Mouse (Mus musculus) heart, embryonic 13.5 days (tissue): ENCODE results near the gene Stk24. TPM values are rescaled to one million over a fixed set of nuclear protein-coding genes. Genes with fewer than 3 reads are reported as not detected.
A peak's percentile ranks its signal among the peaks of the same experiment; 100 is the strongest.

Source experiments
- ATAC-seq: fragments of 200-750 bp; cut with Nextera tagmentation; 2 replicates; pipeline ENCODE4 v1.8.0; 2017; ENCODE audit warnings: moderate TSS enrichment; ENCODE audit not compliant: insufficient number of reproducible peaks, low FRiP score, low TSS enrichment; ENCODE audit errors: extremely low read depth
- H3K27ac ChIP-seq: fragments of 300-500 bp; sonication (generic); replicated peaks from 2 replicates; pipeline ENCODE4 v1.5.1; 2015; ENCODE audit warnings: moderate library complexity, mild to moderate bottlenecking, inconsistent platforms
- H3K27me3 ChIP-seq: fragments of 300-500 bp; sonication (generic); replicated peaks from 2 replicates; pipeline ENCODE4 v1.6.1; 2015; ENCODE audit warnings: mild to moderate bottlenecking, inconsistent platforms
- H3K36me3 ChIP-seq: fragments of 300-500 bp; sonication (generic); 2 replicates; pipeline ENCODE4 v1.6.1; 2015; ENCODE audit warnings: mild to moderate bottlenecking, inconsistent platforms
- H3K4me1 ChIP-seq: fragments of 300-500 bp; sonication (generic); 2 replicates; pipeline ENCODE4 v1.6.1; 2015; ENCODE audit warnings: inconsistent platforms
- H3K4me2 ChIP-seq: fragments of 300-500 bp; sonication (generic); 2 replicates; pipeline ENCODE4 v1.6.1; 2015; ENCODE audit warnings: inconsistent platforms, mild to moderate bottlenecking, moderate library complexity
- H3K4me3 ChIP-seq: fragments of 300-500 bp; sonication (generic); 2 replicates; pipeline ENCODE4 v1.5.1; 2015; ENCODE audit warnings: moderate library complexity, mild to moderate bottlenecking, inconsistent platforms
- H3K9ac ChIP-seq: fragments of 300-500 bp; sonication (generic); 2 replicates; pipeline ENCODE4 v1.6.1; 2015; ENCODE audit warnings: inconsistent platforms, mild to moderate bottlenecking, moderate library complexity
- H3K9me3 ChIP-seq: fragments of 300-500 bp; sonication (generic); 2 replicates; pipeline ENCODE4 v1.6.1; 2016; ENCODE audit warnings: inconsistent platforms
- WGBS: fragments of 180-500 bp; shearing (Covaris S2); methylation state at CpG from one replicate; pipeline ENCODE4 v1.1.7; 2015; ENCODE audit warnings: mixed read lengths; 5-methylcytosine and 5-hydroxymethylcytosine counted together
- polyA plus RNA-seq: library from polyadenylated mRNA; unstranded; fragments of >200 nt; fragmentation: Nextera tagmentation; extraction: Ambion mirVana; gene quantifications from 2 replicates; pipeline ENCODE4 v1.2.1, GENCODE M21; 2015

The Stk24 gene
- polyA plus RNA-seq, 1 experiment from 2014 or later, result 29.7 TPM

DNA sequence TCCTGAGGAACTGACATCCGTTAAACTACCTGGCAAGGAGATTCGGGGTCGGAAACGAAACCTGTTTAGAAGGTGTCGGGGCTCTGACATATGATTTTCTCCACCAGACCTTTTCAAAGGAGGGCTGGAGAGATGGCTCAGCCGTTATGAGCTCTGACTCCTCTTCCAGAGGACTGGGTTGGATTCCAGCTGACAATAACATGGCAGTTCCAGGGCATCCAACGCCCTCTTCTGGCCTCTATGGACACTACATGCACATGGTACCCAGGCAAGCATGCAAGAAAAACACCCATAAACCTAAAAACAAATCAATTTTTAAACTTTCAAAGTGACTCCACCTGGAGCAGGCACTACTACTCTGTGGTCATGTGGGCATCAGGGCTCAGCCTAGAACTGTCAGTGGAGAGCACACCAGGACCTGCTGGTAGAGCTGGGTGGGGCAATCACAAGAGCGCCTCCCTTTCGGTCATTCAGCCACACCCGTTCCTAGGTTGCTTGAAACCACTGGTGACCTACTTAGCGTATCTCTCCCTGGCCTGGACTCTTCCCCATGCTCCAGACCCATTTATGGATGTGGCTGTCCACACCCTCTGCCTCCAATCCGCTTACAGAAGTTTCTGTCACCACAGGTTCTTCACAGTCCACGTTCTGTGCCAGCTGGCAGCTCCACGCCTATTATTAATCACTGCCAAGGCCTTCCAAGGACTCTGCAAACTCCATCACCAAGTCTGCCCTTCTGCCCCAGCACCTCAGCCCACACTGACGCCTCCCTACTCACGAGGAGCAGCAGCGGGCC, 18.3 kb downstream of the Stk24 start:
- Histone ChIP-seq H3K4me3 (no peak overlapping the region), H3K36me3 (peaks cover 8% of the 10 kb centered on the region), H3K9ac (peak overlapping the region; percentile 60), H3K9me3 (no peaks in the 10 kb centered on the region; the same call in 1 of the 2 replicates), H3K4me2 (no peak overlapping the region), H3K4me1 (peaks cover 99% of the 10 kb centered on the region), H3K27ac (peak overlapping the region; percentile 74), H3K27me3 (no peaks in the 10 kb centered on the region)
- ATAC-seq, result peak; percentile 43; the same call in 1 of the 2 replicates
- WGBS, result 53% methylated on average over 17 of the region's 17 CpGs

DNA sequence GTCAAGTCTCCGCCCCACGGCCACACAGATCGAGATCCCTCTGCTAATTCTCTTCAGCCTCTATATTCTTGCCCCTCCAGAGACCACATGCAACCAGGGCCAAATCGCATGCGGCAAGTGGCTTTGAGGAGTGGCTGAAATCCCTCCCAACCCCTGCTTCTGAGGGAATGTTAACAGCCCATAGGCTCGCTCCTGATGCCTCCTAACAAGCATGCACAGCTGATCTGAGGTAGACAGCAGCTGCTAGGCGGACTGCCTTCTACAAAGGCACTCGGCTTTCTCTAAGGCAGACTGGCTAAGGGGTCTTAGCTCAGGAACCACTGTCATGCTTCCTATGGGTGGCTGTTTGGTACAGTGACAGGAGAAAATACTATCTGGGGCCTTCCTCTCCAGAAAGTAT, 20.0 kb downstream of the Stk24 start:
- H3K4me1 ChIP-seq, result peaks cover 99% of the 10 kb centered on the region
- H3K27me3 ChIP-seq, result no peaks in the 10 kb centered on the region
- WGBS, result 54% methylated on average over 8 of the region's 8 CpGs
- H3K36me3 ChIP-seq, result peaks cover 8% of the 10 kb centered on the region
- H3K4me2 ChIP-seq, result no peak overlapping the region
- H3K4me3 ChIP-seq, result no peak overlapping the region
- H3K27ac ChIP-seq, result no peak overlapping the region
- H3K9me3 ChIP-seq, result no peaks in the 10 kb centered on the region; the same call in 1 of the 2 replicates
- no peak overlapping the region for H3K9ac ChIP-seq
- ATAC-seq, result no peak

DNA sequence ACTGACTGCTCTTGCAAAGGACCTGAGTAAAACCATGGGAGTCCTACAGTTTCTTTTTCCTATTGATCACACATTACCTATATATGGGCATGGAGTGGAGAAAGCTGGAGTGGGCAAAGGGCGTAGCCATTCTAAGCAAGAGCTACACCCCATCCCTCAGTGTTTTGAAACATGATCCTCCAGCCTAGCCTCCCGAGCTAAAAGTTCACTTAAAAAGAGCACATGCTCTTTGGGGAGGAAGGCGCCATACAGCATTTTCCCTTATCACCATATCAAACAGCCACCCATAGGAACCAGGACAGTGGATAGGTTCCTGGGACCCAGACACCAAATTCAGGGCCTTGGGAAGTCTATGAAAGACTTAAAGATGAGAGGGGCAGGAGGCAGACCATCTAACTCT, 20.8 kb downstream of the Stk24 start:
- Histone ChIP-seq H3K36me3 (peaks cover 6% of the 10 kb centered on the region), H3K4me2 (no peak overlapping the region), H3K9me3 (no peaks in the 10 kb centered on the region; the same call in 1 of the 2 replicates), H3K9ac (peak overlapping the region; percentile 41), H3K4me3 (no peak overlapping the region), H3K4me1 (peaks cover 98% of the 10 kb centered on the region), H3K27me3 (no peaks in the 10 kb centered on the region), H3K27ac (peak overlapping the region; percentile 25; the same call in 1 of the 2 replicates)
- WGBS, result 28% methylated on average over 3 of the region's 3 CpGs
- ATAC-seq, result no peak

DNA sequence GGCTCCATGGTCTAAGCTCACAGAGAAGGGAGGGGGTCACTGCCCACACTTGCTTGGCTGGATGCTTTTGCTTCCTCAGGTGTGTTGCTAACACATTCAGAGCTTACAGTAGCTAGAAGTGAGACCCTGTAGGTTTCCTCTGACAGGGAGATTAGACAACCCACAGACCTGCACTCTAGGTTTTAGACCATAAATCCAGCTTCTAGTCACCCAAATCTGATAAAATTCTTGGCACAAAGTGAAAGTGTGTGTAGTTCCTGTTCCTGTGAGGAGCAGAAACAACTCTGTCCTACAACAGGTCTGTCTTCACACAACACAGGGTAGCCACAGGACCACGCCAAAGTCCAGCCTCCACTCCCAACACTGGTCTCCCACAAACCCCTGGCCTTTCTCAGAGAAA, 21.5 kb downstream of the Stk24 start:
- Histone ChIP-seq H3K9me3 (no peaks in the 10 kb centered on the region), H3K36me3 (no peaks in the 10 kb centered on the region), H3K27ac (no peak overlapping the region), H3K4me2 (no peak overlapping the region), H3K4me3 (no peak overlapping the region), H3K4me1 (peaks cover 98% of the 10 kb centered on the region), H3K9ac (no peak overlapping the region), H3K27me3 (no peaks in the 10 kb centered on the region)
- ATAC-seq, result no peak
- 65% methylated on average over 1 of the region's 1 CpGs for WGBS

DNA sequence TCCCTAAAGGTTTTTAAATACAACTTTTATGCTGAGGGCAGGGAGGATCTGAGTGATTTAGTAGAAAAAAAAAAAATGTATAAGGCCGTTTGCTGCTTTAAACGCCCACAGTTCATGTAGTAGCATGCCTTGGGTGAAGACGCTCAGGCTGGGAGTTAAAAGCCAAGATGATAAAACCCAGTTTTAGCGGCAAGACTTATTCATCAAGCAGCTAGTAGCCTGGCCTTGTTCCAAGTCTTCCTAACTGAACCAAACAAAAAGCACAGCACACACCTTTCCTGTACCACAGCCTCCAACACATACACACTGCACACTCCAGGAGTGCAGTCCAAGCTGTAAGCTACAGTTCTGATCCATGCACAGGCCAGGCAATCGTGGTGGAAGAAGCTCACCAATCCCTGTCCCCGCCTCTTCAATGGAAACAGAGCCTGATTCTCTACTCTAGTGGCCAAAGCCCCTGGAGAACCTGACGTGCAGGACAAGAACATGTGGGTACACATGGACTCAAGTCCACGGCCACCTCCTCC, 23.4 kb downstream of the Stk24 start:
- peak overlapping the region; percentile 55 for H3K27ac ChIP-seq
- 0 out of 2 replicates have a peak overlapping the region, but pooled peaks have one; percentile 8 for H3K4me2 ChIP-seq
- 44% methylated on average over 8 of the region's 8 CpGs for WGBS
- H3K4me3 ChIP-seq, result no peak overlapping the region
- ATAC-seq, result no peak
- no peaks in the 10 kb centered on the region for H3K36me3 ChIP-seq
- H3K9ac ChIP-seq, result 0 out of 2 replicates have a peak overlapping the region, but pooled peaks have one; percentile 3
- H3K4me1 ChIP-seq, result peaks cover 98% of the 10 kb centered on the region
- no peaks in the 10 kb centered on the region for H3K27me3 ChIP-seq
- no peaks in the 10 kb centered on the region for H3K9me3 ChIP-seq

DNA sequence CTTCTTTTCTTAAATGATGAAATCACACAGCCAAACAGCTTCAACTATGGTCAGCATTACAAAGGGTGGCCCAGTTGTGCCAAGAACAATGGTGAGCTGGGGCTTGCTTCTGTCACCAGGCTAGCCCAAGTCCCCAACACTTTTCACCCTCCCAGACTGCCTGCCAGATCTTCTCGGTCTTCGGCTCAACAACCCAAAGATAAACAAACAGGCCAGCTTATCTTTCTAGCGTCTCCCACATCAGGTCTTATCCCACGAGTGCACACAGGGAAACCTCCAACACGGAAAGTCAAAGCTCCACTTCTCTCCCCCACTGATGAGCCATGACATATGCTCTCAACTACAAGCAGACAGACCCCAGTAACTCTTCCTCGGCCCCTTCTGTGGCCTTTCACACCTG, 24.1 kb downstream of the Stk24 start:
- WGBS, result 14% methylated on average over 6 of the region's 6 CpGs
- H3K4me2 ChIP-seq, result no peak overlapping the region
- H3K9ac ChIP-seq, result no peak overlapping the region
- H3K27me3 ChIP-seq, result no peaks in the 10 kb centered on the region
- peak overlapping the region; percentile 55; the same call in 1 of the 2 replicates for H3K27ac ChIP-seq
- no peaks in the 10 kb centered on the region for H3K9me3 ChIP-seq
- ATAC-seq, result no peak
- H3K4me3 ChIP-seq, result no peak overlapping the region
- H3K36me3 ChIP-seq, result no peaks in the 10 kb centered on the region
- H3K4me1 ChIP-seq, result peaks cover 97% of the 10 kb centered on the region

DNA sequence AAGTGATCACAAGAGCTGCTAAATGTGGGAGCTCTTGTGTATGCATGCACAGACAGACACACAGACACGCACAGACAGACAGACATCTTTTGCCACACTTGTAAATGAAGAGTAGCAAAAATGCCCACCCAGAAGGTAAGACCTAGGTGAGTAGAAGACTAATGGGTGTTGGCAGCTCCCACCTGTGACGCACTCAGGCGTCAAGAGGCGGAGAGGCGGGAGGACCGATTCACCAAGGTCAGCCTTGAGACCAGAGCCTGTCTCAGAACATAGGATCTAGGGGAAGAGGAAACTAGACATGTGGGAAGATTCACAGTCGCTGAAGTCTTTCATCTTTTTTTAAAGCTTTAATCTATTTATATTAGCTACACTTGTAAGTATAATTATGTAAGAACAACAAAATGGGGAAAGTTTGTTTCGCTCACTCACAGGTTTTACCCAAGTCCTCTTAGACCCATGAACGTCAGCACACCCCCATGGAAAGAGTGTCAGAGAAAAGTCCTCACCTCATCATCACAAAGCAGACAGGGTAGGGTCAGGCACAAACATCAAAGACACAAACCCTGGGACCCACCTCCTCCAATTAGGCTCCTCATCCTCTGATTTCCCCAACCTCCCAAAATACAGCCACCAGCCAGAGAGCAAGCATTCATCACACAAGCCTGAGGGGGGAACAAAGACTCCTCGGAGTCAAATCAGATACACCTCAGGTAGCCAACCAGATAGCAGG, 26.0 kb downstream of the Stk24 start:
- H3K4me1 ChIP-seq, result peaks cover 95% of the 10 kb centered on the region
- no peak overlapping the region for H3K4me2 ChIP-seq
- no peak overlapping the region for H3K9ac ChIP-seq

DNA sequence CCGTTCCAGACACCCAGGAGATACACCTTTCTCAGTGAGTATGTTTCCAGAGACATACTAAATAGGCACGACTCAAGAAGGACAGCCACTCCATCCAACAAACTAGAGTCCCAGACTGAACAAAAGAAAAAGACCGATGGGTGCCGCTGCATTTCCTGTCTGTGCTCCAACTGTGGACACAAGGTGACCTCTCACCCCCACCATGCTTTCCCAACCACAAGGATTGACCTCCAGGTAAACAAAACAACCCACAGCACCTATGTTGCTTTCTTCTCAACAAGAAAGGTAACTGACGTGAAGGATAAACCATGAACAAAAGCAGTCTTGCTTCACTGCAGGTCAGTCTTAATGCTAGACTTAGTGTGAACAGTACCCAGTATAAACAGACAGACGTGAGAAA, 27.1 kb downstream of the Stk24 start:
- H3K9ac ChIP-seq, result no peak overlapping the region
- no peak for ATAC-seq
- H3K36me3 ChIP-seq, result no peaks in the 10 kb centered on the region
- H3K4me2 ChIP-seq, result no peak overlapping the region
- H3K9me3 ChIP-seq, result no peaks in the 10 kb centered on the region
- H3K4me1 ChIP-seq, result peaks cover 95% of the 10 kb centered on the region
- H3K27ac ChIP-seq, result no peak overlapping the region
- no peak overlapping the region for H3K4me3 ChIP-seq
- 78% methylated on average over 6 of the region's 6 CpGs for WGBS
- no peaks in the 10 kb centered on the region for H3K27me3 ChIP-seq

More for the DNA sequence above, 26.0 kb downstream of the Stk24 start:
- no peaks in the 10 kb centered on the region for H3K9me3 ChIP-seq
- H3K4me3 ChIP-seq, result no peak overlapping the region
- WGBS, result 74% methylated on average over 10 of the region's 10 CpGs
- no peak overlapping the region for H3K27ac ChIP-seq
- no peak for ATAC-seq
- H3K27me3 ChIP-seq, result no peaks in the 10 kb centered on the region
- no peaks in the 10 kb centered on the region for H3K36me3 ChIP-seq

DNA sequence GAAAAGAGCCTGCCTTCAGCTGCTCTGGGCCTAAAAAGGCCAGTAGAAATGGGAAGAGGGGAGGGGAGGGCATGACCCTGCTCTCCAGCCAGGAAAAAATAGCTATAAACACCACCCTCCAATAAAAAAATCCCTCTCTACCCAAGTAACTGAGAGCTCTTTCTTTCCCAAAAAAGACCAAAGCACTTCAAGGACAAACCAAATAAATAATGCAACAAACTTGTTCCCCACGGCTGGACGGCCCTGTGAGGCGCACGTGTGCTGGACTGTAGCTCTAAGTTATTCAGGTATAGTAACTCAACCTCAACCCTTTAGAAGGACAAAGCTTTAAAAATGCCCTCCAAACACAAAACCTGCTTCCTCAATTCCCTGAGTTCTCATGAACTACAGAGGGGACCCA, 28.1 kb downstream of the Stk24 start:
- H3K4me1 ChIP-seq, result peaks cover 95% of the 10 kb centered on the region
- H3K9me3 ChIP-seq, result no peaks in the 10 kb centered on the region
- H3K36me3 ChIP-seq, result no peaks in the 10 kb centered on the region
- 83% methylated on average over 4 of the region's 4 CpGs for WGBS
- peak overlapping the region; percentile 15; the same call in 1 of the 2 replicates for H3K27ac ChIP-seq
- H3K9ac ChIP-seq, result no peak overlapping the region
- no peak overlapping the region for H3K4me3 ChIP-seq
- no peak for ATAC-seq
- no peak overlapping the region for H3K4me2 ChIP-seq
- H3K27me3 ChIP-seq, result no peaks in the 10 kb centered on the region

DNA sequence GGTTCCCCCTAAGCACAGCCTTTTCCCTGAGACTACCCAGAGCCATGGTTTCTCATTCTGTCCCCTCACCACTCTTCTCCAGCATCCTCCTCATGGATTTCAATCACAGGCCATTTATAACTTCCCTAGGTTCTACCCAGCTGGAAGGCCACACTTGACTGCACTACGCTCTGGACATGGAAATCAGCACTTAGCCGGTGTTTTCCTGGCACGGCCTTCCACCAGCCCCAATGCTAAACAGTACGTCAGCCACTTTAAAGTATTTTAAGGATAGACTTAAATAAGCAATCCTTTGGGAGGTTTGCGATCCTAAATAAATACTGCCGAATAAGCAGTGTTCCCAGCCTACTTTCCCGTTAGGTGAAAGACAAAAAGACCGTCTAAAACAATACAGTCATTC, 29.8 kb downstream of the Stk24 start:
- H3K36me3 ChIP-seq, result no peaks in the 10 kb centered on the region
- H3K4me3 ChIP-seq, result no peak overlapping the region
- H3K27me3 ChIP-seq, result no peaks in the 10 kb centered on the region
- peaks cover 94% of the 10 kb centered on the region for H3K4me1 ChIP-seq
- H3K4me2 ChIP-seq, result no peak overlapping the region
- no peak for ATAC-seq
- no peak overlapping the region for H3K9ac ChIP-seq
- H3K9me3 ChIP-seq, result no peaks in the 10 kb centered on the region
- 58% methylated on average over 8 of the region's 8 CpGs for WGBS
- peak overlapping the region; percentile 32; the same call in 1 of the 2 replicates for H3K27ac ChIP-seq

DNA sequence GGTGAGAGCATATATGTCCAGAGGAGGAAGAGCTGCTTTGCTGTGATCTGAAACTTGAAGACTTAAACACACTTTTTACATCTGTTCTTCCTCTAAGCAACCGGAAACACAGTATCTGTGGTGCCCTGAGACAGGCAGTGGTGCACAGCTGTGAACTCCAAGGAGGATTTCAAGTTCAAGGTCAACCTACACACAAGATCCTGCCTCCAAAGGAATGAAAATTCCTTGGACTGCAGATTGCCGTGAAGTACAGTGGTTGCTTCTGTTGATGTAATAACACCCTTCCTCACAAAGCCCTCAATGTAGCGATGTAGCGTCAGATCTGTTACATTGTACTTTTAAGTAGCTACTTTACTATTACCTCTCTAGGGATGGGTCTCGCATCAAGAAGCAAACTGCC, 30.5 kb downstream of the Stk24 start:
- WGBS, result 79% methylated on average over 5 of the region's 5 CpGs
- no peaks in the 10 kb centered on the region for H3K27me3 ChIP-seq
- ATAC-seq, result no peak
- H3K36me3 ChIP-seq, result no peaks in the 10 kb centered on the region
- no peak overlapping the region for H3K9ac ChIP-seq
- H3K9me3 ChIP-seq, result no peaks in the 10 kb centered on the region
- H3K27ac ChIP-seq, result peak overlapping the region; percentile 44; the same call in 1 of the 2 replicates
- no peak overlapping the region for H3K4me3 ChIP-seq
- H3K4me2 ChIP-seq, result no peak overlapping the region
- peaks cover 95% of the 10 kb centered on the region for H3K4me1 ChIP-seq
